Mouse (Mus musculus): ENCODE data around the gene Tex2. TPM values are rescaled to one million over a fixed set of nuclear protein-coding genes. Genes with fewer than 3 reads are reported as not detected.
A peak's percentile ranks its signal among the peaks of the same experiment; 100 is the strongest.
"Not testable (repeated sequence)": the region's sequence is repeated elsewhere in the genome, so short reads cannot be mapped to it uniquely, and the experiment has no call there.

The Tex2 gene
- total RNA-seq, 1 experiment from 2014 or later: 44.8 TPM

DNA sequence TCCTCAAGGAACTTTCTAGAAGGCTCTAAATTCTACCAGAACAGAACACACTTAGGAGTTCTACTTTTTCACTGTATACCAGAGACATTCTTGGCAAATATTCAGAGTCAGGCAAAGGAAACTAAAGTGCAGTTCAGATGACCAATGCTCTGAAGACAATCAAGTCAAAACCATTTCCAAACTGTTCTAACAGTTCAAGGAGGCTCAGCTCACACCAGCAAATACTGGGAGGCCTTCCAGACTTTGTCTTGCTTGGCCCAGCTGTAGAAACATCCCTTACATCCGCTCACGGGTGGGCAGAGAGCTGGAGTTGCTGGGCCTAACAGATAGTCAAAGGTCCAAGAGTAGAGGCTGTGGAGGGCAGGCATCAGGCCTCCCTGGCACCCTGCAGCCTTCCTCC is 34.1 kb downstream of the Tex2 start:
- no peak for DNase-seq

DNA sequence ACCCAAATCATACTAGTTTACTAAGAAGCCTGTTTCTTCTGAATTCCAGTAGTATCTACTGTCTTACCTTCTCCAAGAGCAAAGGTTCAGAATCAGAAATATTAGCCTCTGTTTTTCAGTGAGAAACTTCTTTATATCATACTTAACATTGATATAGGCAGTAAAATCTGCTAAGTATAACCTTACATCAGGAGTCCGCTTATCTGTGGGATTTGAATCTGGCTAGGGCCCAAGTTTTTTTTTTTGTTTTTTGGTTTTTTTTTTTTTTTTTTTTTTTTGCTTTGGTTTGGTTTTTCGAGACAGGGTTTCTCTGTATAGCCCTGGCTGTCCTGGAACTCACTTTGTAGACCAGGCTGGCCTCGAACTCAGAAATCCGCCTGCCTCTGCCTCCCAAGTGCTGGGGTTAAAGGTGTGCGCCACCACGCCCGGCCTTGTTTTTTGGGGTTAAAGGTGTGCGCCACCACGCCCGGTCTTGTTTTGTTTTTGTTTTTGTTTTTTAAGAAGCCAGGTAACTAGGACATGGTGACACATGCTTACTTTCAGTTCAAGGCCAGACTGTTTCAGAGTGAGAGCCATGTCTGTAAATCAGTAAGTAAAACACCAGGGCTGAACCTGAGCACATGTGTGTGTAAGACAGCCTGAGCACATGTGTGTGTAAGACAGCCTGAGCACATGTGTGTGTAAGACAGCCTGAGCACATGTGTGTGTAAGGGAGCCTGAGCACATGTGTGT is 35.4 kb downstream of the Tex2 start:
- DNase-seq: not testable (repeated sequence)

GRCm38 (mm10) chr11:106574456-106574855 is 38.8 kb downstream of the Tex2 start:
- no peak for DNase-seq

- no peak for DNase-seq
These were observed 39.6 kb downstream of the Tex2 start for GRCm38 (mm10) chr11:106573476-106574240.

GRCm38 (mm10) chr11:106572958-106573357 is 40.3 kb downstream of the Tex2 start:
- peak; percentile 51 for DNase-seq

DNA sequence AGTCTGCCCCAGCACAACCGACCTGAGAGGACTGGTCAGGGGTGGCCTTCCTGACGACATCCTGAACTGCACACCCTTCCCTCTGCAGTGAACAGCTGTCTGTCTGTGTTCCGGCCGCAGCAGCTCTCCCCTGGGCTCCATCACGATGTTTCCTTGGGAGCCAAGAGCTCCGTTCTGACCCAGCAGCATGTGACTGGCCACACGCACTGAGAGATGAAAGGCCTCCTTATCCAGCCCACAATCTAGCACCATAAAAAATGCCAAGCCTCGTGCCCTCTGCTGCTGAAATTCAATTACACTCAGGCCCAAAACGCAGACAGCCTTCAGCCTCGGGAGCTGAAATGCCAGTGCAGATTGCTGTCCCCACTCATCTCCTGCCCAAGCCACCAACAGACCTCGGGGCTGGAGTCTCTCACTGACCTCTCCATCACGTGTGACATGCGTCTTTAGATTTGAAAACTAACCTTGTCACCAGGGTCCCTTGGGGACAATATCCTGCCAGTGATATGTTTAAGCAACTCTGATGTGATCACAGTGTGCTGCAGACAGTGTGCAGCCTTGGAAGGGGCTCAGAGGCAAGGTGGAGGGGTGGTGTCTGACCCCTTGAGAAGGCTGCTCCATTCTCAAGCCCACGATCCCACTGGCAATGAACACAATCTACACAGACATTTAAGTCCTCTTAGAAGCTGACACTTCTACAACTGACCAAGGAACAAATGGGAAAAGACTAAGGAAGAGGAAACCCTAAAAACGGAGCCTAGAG is 41.0 kb downstream of the Tex2 start:
- DNase-seq: peak; percentile 64

DNA sequence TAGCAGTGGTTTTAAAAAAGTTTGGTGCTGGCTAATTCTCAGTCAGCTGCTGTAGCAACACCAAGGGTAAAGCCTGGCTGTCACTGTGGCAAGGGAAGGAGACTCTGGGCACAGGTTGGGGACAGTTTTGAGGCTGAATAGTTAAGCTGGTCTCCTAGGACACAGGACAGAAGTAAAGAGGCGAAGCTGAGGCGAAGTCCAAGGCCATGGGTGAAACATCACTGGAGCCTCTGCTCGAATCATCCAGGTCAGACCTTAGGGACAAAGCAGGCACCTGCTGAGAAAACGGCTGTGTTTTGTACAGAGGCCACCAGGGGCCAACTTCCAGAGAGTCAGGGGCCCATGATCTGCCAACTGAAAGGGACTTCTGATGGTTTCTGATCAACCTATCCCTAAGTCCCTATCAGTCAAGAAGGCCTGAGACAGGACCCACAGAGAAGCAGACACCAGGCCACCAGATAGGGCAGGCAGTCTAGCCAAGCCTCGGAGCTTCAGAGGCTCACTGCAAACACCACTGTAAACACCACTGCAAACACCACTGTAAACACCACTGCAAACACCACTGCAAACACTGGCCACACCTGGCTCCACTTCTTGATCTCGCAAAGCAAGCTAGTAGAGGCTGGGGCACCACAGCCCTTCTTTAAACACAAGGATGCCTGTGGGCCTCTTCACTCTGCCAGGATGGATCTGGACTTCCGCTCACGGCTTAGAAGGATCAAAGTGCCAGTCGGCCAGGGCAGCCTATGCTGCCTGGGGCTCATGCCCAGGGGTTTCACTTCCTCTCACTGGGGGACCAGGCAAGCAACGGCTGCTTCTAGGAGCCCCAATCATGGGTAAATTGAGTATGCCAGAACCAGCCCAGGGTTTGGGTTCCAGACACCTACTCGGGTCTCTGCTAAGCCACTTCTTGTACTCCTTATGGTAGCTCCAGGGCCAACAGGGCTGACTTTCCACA is 41.9 kb downstream of the Tex2 start:
- DNase-seq: no peak

DNA sequence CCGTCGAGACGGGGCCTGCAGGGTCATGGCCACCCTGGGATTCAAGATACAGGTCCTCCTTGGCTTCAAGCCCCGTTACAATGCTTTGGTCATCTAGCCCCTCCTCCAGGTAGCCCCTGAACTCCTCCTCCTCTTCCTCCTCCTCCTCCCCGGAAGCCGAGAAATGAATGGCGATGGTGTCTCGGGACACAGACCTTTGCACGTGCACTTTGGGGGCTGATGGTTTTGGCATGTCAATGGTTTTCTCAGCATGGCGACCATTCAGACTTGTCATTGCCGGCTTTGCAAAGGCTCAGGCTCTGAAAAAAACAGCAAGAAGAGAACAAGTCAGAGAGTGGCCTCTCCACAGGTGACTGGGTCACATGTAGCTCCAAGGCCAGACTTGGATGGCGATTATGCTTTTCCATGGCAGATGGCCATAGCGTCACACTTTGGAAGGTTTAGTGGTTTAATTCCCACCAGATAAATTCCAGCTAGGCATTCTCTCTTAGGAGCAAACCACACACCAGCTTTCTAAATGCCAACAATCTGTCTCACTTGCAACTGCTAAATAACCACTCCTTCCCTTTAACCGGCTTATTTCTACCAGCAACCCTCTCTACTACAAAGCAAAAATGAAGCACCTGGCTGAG is 44.8 kb downstream of the Tex2 start:
- DNase-seq: no peak

DNA sequence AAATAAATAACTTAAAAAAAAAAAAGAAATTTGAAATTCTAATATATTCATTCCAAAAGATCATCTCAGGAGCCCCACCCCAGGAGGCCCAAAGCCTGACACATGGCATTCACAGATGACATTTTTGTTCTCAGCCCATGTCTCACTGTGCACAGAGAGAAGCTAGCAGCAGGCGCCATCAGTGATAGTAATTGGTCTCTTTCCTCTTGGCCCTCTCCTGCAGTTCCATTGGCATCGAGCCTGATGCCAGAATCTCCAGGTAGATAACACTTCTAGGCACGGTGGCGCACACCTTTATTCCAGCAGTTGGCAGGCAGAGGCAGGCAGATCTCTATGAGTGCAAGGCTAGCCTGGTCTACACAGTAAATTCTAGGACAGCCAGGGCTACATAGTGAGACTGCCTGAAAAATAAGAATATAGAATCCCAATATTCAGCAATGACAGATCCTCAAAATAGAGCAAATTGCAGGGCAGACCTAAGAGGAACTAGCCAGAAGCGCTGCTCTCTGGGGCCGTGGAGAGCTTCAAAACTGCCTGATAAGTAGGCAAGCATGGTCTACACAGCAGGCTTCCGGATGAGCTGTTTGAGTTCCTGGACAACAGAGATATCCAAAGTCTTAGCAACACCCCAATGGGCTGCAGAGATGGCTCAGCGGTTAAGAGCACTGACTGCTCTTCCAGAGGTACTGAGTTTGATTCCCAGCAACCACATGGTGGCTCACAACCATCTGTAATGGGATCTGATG is 47.0 kb downstream of the Tex2 start:
- no peak for DNase-seq

DNA sequence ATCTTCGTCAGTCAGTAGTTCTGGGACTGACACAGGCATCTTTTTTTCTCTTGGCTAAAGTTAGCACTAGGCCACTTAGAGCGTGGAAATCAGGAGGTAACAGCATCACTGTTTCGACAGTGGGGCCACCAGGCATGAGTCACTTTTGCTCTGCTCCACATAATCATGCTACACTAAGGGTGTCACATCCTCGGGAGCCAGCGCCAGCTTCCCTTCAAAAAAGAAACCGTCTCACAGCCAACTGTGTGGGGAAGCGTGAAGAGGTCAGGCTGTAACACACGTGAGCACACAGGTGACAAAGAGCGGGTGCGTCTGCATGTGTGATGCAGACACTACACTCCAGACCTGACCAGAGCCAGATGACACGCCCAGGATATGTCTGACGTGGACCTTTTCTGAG is 49.0 kb downstream of the Tex2 start:
- DNase-seq: no peak

DNA sequence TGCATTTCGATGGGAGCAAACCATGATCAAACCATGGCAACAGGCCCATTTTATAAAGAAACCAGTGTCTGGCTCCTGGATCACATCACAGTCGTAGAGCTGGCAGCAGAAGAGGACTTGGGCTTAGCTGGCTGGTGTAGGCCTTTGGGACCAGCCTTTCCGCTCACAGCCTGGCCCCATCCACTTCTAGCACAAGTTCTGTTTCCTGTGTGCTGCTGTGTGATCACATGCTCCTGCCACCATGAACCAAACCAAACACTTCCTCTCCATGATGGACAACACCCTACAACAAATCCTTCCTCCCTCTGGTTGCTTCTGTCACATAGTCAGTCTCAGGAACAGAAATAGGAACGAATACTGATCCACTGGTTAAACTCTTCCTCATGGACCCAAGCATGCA is 50.5 kb downstream of the Tex2 start:
- DNase-seq: no peak

DNA sequence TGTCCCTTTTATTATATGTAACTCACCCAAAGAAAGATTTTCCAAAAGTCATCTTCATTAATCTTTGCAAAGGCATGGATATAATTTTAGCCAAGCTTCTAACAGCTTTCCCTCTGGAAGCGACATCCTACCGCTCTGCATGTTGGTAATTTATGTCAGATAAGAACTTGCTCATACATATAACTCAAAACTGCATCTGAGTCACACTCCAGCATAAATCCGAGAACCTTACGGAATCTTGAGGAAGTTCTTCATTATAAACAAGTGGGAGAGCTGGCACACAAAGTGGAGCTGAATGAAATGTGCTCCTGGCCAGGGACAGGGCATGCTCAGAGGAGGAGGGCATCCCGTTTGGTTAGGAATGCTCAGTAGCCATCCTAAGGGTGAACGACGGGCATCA is 53.5 kb downstream of the Tex2 start:
- no peak for DNase-seq

DNA sequence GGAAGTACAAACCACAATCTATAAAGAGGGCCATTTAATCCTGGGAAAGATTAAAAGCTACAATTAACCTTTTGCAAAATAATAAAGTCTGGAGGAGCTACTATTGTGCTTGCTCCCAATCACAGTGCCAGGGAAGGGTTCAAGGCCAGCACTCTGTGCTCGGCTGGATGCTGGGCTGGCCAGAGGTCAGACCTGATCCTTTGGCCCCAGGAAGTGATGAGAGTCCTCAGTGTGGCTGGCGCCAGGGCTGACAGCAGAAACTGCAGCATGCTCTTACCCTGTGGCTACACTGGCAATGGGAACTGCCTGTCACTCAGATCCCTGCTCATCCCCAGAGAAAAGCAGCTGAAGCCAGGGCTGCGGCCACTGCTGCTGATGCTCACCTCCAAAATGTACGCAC is 55.2 kb downstream of the Tex2 start:
- DNase-seq: no peak

- no peak for DNase-seq
These were observed 55.8 kb downstream of the Tex2 start for GRCm38 (mm10) chr11:106557398-106557797.

- no peak for DNase-seq
These were observed 56.5 kb downstream of the Tex2 start for GRCm38 (mm10) chr11:106556689-106557088.

DNA sequence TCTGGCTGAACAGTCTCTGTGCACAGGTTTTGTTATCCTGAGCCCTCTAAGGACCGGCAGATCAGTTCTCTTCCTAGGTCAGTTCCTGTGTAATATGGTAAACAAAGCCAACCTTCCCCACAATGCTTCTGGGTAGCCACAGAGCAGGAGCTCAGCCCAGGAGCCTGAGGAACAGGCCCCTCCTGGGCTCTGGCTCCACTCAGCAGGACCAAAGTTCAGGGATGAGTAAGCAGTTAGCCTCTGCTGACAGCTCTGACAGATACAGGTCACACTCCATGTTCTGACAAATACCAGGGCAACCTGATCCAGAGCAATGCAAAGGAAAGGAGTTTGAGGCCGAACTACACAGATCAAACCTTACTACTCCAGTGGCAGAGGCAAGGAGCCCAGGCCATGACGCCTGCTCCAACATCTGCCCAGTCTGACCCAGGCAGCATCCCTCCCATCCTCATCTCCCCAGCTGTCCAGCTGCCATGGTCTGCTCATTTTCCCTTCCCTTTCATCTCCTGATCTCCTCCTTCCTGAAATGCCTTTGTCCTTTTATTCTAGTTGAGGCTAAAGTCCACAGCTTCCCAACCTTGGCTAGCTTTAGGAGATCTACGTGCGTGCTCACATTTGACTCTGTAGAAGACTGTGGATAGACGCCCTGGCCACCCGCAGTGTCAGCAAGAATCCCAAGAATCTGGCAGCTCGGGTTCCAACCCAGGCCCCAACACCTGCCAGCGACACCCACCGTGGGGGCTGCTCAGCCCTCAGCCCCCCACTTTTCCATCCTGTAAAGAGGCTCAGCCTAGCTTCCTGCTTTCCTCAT is 57.2 kb downstream of the Tex2 start:
- DNase-seq: no peak

- no peak for DNase-seq
These were observed 62.8 kb downstream of the Tex2 start for GRCm38 (mm10) chr11:106550398-106550797.

- no peak for DNase-seq
These were observed 67.1 kb downstream of the Tex2 start for GRCm38 (mm10) chr11:106546081-106546480.

DNA sequence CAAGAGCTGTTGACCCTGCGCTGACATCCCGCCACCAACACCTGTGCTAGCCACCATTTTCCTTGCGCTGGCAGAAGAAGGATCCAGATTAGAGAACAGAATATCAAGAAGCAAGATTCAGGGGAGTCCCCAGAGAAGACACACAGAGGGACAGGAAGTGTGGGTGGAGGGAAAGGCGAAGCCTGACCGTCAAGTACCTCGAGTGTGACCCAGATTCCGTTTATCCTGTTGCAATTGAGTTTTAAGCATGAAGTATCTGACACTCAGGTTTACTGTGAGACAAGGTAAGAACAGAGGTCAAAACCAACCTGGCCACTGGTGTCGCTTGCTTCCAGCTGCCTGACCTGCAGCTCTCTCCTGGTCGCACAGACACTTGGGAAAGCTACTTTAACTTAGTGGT is 68.3 kb downstream of the Tex2 start:
- no peak for DNase-seq

DNA sequence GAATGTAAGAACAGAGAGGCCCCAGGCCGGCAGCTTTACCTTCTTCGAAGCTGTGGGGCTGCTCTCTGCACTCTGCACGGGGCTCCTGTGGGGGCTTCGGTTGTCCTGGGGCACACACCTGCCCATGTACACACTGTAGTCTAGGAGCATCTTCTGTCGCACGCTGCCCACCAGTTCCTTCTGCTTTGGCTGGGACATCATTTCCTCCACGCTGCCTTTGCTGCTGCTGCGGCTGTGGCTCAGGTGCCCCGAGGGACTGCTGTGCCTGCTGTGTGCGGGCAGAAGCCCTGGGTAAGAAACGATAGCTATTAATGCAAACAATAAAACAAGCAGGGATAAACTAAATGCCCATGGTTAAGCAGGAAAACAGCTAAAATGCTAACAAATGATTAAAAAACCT is 69.1 kb downstream of the Tex2 start:
- no peak for DNase-seq

All from adrenal gland, postnatal 14 days (tissue).